Mouse (Mus musculus): ENCODE measurements at regions not wholly inside any gene's neighbourhood (a gene's known extent, or its start where the extent isn't known, plus 50 kb on each side); places are given as distances from the start of the nearest gene placed in this dataset.

DNA sequence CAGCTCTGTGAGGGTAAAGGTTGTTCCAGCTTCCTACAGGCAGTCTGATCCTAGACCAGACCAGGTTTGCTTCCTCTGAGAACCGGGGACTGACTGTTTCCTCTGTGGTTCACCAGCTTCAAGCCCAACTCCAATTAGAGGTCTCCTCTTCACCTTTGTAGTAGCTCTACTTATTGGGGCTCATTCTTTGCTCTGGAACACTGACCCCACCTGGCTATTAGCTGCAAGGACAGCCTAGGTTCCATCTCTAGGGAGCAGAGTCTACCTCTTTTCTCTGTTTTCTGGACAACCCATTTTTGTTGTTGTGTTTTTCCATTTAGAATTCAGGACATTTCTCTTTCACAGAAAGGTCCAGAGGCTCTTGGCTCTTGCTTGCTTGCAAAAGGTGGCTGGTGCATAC, 129.3 kb upstream of the Podxl start:
- H3K36me3 ChIP-seq, result no peaks in the 10 kb centered on the region
- 63% methylated on average over 1 of the region's 1 CpGs for WGBS

GRCm38 (mm10) chr6:31692024-31692423, 128.2 kb upstream of the Podxl start:
- Histone ChIP-seq H3K9ac (no peak overlapping the region), H3K4me2 (no peak overlapping the region), H3K4me1 (no peaks in the 10 kb centered on the region), H3K36me3 (no peaks in the 10 kb centered on the region), H3K27ac (no peak overlapping the region), H3K9me3 (no peaks in the 10 kb centered on the region), H3K4me3 (no peak overlapping the region), H3K27me3 (no peaks in the 10 kb centered on the region)
- 89% methylated on average over 6 of the region's 6 CpGs for WGBS
- ATAC-seq (ENCODE audit: insufficient number of reproducible peaks, low FRiP score, low TSS enrichment, low read depth), result no peak

More for the DNA sequence above, 129.3 kb upstream of the Podxl start:
- Histone ChIP-seq H3K4me3 (no peak overlapping the region), H3K9me3 (no peaks in the 10 kb centered on the region), H3K4me2 (no peak overlapping the region), H3K27ac (no peak overlapping the region), H3K9ac (no peak overlapping the region), H3K27me3 (no peaks in the 10 kb centered on the region), H3K4me1 (no peaks in the 10 kb centered on the region)
- no peak for ATAC-seq (ENCODE audit: insufficient number of reproducible peaks, low FRiP score, low TSS enrichment, low read depth)

GRCm38 (mm10) chr6:31680101-31680500, 116.3 kb upstream of the Podxl start:
- Histone ChIP-seq H3K27ac (no peak overlapping the region), H3K4me1 (no peaks in the 10 kb centered on the region), H3K27me3 (no peaks in the 10 kb centered on the region), H3K4me2 (no peak overlapping the region), H3K9ac (no peak overlapping the region), H3K4me3 (no peak overlapping the region), H3K36me3 (no peaks in the 10 kb centered on the region), H3K9me3 (no peaks in the 10 kb centered on the region)
- WGBS, result 68% methylated on average over 2 of the region's 2 CpGs
- no peak for ATAC-seq (ENCODE audit: insufficient number of reproducible peaks, low FRiP score, low TSS enrichment, low read depth)

DNA sequence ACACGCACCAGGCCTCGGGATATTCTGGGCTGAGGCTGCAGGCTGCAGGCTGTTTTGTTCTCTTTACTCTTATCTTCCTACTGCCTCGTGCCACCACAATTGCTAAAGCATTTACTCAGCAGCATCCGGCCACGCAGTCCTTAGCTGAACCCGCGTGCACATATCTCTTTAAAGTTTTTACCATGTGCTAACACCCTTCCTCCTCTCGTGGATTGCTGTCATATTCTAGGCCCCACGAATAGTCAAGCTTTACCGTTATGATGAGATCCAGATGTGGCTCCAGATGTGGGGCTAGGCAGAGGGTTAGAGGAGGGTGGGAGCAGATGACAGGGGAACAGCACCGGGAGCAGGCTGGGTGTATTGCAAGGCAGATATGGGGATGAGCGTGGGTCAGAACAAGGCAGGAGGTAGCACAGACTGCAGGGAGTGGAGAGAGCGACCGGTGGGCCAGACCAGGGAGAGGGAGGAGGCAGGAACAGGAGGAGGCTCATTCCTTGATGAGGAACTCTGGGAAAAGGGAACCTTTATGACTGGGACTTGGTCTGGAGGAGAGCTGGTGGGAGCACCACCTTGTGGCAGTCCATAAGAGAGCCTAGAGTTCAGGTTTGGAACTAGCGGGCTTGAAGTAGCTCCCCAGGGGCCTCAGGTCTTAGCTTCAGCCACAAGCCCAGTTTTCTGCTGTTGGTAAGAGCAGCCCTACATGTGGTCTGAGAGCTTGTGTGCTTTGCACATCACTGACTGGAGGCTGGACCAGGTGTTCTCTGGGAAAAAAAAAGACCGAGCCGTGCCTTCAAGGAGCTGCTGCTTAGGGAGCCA, 102.1 kb upstream of the Podxl start:
- peaks cover 33% of the 10 kb centered on the region for H3K27me3 ChIP-seq
- peaks cover 13% of the 10 kb centered on the region for H3K4me1 ChIP-seq
- 0 out of 2 replicates have a peak overlapping the region, but pooled peaks have one; percentile 4 for H3K4me2 ChIP-seq
- no peaks in the 10 kb centered on the region for H3K36me3 ChIP-seq
- WGBS, result 24% methylated on average over 17 of the region's 17 CpGs
- no peak overlapping the region for H3K27ac ChIP-seq
- no peak overlapping the region for H3K9ac ChIP-seq
- no peaks in the 10 kb centered on the region for H3K9me3 ChIP-seq
- no peak overlapping the region for H3K4me3 ChIP-seq
- ATAC-seq (ENCODE audit: insufficient number of reproducible peaks, low FRiP score, low TSS enrichment, low read depth), result peak; percentile 40; the same call in 1 of the 2 replicates

DNA sequence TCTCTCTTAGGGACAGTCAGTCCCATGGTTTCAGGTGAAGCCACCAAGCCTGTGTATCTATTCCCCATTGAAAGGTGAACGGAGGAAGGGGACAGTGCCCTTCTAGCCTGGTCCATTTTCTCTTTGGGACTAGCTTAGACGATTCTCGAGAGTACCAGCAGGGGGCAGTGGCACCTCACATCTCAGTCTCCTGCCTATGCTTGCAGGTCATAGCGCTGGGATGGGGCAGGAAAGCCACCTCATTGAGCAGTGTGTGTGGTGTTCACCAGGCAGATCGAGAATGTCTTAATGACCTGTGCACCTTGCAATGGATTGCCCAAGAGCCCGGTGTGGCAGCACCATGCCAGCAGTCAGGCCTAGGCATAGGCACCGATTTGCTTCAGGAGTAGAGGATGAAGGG, 100.7 kb upstream of the Podxl start:
- no peak overlapping the region for H3K4me3 ChIP-seq
- ATAC-seq (ENCODE audit: insufficient number of reproducible peaks, low FRiP score, low TSS enrichment, low read depth), result no peak
- peaks cover 45% of the 10 kb centered on the region for H3K27me3 ChIP-seq
- H3K4me1 ChIP-seq, result peaks cover 13% of the 10 kb centered on the region
- H3K36me3 ChIP-seq, result no peaks in the 10 kb centered on the region
- no peak overlapping the region for H3K27ac ChIP-seq
- no peaks in the 10 kb centered on the region for H3K9me3 ChIP-seq
- H3K4me2 ChIP-seq, result no peak overlapping the region
- 23% methylated on average over 7 of the region's 7 CpGs for whole genome bisulfite sequencing
- H3K9ac ChIP-seq, result no peak overlapping the region

GRCm38 (mm10) chr6:31660778-31661177, 97.0 kb upstream of the Podxl start:
- Histone ChIP-seq H3K9me3 (no peaks in the 10 kb centered on the region), H3K4me3 (no peak overlapping the region), H3K27ac (no peak overlapping the region), H3K4me2 (no peak overlapping the region), H3K4me1 (peaks cover 8% of the 10 kb centered on the region), H3K9ac (no peak overlapping the region), H3K36me3 (no peaks in the 10 kb centered on the region), H3K27me3 (peaks cover 45% of the 10 kb centered on the region)
- no peak for ATAC-seq (ENCODE audit: insufficient number of reproducible peaks, low FRiP score, low TSS enrichment, low read depth)
- 7% methylated on average over 8 of the region's 8 CpGs for WGBS

DNA sequence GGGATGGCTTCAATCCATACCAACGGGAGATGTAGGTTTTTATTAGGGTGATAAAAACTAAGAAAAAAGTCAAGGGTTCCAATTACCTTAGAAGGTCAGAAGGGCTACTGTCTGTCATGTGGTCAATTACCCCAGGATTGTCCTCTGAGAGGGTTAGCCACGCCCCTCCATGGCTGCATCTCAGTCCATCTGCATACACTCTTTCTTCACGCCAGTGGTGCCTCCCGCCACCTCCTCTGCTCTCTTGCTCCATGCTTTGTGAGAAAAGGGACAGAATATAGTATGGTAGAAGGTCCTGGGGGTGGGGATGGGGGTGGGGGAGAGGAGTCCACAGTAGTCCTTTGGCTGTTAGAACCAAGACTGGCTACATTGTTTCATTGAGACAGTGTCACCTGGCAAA, 96.1 kb upstream of the Podxl start:
- Histone ChIP-seq H3K4me1 (peaks cover 4% of the 10 kb centered on the region; the same call in 1 of the 2 replicates), H3K27ac (no peak overlapping the region), H3K27me3 (peaks cover 41% of the 10 kb centered on the region), H3K9me3 (no peaks in the 10 kb centered on the region), H3K4me2 (no peak overlapping the region), H3K9ac (no peak overlapping the region), H3K4me3 (no peak overlapping the region), H3K36me3 (no peaks in the 10 kb centered on the region)
- no peak for ATAC-seq (ENCODE audit: insufficient number of reproducible peaks, low FRiP score, low TSS enrichment, low read depth)
- 33% methylated on average over 4 of the region's 4 CpGs for WGBS

DNA sequence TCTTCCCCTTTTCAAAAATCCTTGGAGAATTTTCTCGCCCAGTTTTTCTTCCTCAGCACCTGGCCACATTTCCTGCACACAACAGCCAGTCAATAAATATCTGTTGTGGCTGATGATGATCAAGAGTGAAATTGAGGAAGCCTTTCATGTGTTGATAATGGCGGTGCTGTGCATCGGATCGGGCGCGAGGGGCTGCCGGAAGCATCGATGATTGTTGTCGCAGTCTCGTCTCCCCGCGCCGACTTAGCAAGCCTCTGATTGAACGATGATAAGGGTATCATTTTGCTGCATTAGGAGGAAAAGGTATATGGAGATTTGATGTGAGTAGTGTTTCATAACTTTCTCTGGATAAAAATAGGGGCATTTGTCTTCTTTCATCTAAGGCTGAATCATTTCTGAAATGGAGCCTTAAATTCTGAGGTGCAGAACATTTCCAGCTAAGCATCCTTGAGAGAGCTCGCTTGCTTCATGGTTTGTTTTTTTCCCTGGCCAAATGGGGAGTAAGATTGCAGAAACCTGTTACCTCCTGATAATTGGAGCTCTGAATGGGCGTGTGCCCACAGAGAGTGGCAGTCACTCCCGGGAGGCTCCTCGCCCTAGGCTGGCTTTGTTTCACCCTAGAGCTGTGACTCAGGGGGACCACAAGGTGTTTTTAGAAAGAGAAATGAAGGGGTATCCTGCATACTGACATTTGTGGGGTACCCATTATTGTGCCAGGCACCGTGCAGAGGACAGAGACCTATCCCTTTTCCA, 94.8 kb upstream of the Podxl start:
- Histone ChIP-seq H3K4me3 (no peak overlapping the region), H3K36me3 (no peaks in the 10 kb centered on the region), H3K9me3 (no peaks in the 10 kb centered on the region), H3K27me3 (peaks cover 34% of the 10 kb centered on the region), H3K9ac (no peak overlapping the region), H3K4me1 (no peaks in the 10 kb centered on the region), H3K27ac (no peak overlapping the region), H3K4me2 (no peak overlapping the region)
- ATAC-seq (ENCODE audit: insufficient number of reproducible peaks, low FRiP score, low TSS enrichment, low read depth), result no peak
- WGBS, result 85% methylated on average over 19 of the region's 19 CpGs

DNA sequence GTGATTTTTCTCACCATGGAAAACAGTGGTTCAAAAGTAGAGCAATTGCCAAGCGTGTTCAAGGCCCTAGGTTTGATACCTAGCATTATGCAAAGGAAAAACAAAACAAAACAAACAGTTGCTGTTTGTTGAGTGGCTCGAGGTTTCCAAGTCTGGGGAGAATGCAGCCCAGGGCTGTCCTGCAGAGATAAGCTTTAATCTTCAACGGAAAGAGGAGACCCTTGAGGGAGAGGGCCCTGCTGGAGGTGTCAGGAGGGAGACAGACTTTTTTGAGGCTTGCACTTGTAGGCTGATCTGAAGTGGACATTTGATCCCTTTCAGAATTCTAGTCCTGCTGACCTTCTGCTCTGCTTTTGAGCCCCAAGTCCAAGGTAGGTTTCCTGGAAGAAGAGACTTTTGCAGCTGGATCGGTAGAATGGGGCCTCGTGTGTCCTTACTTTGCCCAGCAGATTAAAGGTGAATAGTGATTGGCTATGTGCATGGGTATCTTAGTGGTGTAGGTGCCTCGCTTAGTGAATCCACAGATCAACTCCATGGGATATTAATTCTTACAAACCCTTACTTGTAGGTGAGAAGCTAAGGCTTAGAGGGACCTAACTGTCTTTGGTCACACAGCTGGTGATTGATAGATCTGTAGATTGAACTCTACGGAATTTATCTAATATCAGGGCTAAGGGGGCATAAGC, 87.2 kb upstream of the Podxl start:
- ATAC-seq (ENCODE audit: insufficient number of reproducible peaks, low FRiP score, low TSS enrichment, low read depth), result no peak
- Histone ChIP-seq H3K27ac (no peak overlapping the region), H3K4me1 (no peaks in the 10 kb centered on the region), H3K27me3 (no peaks in the 10 kb centered on the region), H3K36me3 (no peaks in the 10 kb centered on the region), H3K4me3 (no peak overlapping the region), H3K9ac (no peak overlapping the region), H3K4me2 (no peak overlapping the region), H3K9me3 (no peaks in the 10 kb centered on the region)
- 65% methylated on average over 7 of the region's 7 CpGs for WGBS

DNA sequence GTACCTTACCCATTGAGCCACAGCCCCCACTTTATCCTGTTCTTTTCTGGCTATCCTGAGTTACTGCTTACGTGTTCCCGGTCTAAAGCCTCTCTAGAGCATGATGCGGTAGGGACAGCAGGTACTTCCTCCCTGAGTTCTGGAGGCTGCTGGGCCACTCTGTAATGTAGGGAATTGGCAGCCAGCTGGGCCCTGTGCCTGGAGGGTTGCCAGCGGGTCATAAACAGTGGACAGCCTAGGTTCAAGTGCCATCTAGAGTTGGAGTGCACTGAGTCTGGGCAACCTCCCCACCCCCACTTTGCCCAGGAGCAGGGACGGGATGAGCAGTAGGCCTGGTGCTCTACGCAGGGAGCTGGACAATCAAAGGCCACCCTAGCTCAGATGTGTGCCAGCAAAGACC, 81.5 kb upstream of the Podxl start:
- WGBS, result 86% methylated on average over 6 of the region's 6 CpGs
- no peak overlapping the region for H3K27ac ChIP-seq
- no peak overlapping the region for H3K4me3 ChIP-seq
- H3K4me1 ChIP-seq, result peaks cover 8% of the 10 kb centered on the region
- no peaks in the 10 kb centered on the region for H3K36me3 ChIP-seq
- no peaks in the 10 kb centered on the region for H3K27me3 ChIP-seq
- ATAC-seq (ENCODE audit: insufficient number of reproducible peaks, low FRiP score, low TSS enrichment, low read depth), result no peak
- H3K9me3 ChIP-seq, result no peaks in the 10 kb centered on the region
- no peak overlapping the region for H3K9ac ChIP-seq
- H3K4me2 ChIP-seq, result no peak overlapping the region

DNA sequence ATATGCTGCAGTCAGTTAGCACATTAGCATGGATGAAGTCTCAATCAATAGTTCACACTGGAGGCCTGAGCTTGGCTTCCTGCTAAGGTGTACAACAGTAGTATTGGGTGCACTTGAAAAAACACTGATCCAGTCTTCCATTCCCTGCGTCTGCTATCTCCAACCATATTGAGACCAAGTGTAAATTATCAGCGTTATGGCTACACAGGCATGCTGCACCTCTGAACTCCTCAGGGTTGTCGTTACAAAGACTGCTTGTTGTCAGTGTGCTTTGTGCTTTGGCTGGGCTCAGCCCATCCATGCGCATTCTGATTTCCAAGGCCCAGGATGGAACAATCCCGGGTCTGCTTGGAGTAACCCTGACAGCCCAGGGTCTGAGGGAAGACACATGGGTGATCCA, 80.7 kb upstream of the Podxl start:
- no peak for ATAC-seq (ENCODE audit: insufficient number of reproducible peaks, low FRiP score, low TSS enrichment, low read depth)
- Histone ChIP-seq H3K9ac (no peak overlapping the region), H3K4me3 (no peak overlapping the region), H3K27me3 (no peaks in the 10 kb centered on the region), H3K27ac (no peak overlapping the region), H3K36me3 (no peaks in the 10 kb centered on the region), H3K4me1 (peaks cover 8% of the 10 kb centered on the region), H3K9me3 (no peaks in the 10 kb centered on the region), H3K4me2 (no peak overlapping the region)
- WGBS, result 84% methylated on average over 5 of the region's 5 CpGs

All from limb, embryonic 15.5 days (tissue).